Mouse (Mus musculus): ENCODE data around the gene Sh3bp5l. TPM values are rescaled to one million over a fixed set of nuclear protein-coding genes. Genes with fewer than 3 reads are reported as not detected.
"Not testable (repeated sequence)": the region's sequence is repeated elsewhere in the genome, so short reads cannot be mapped to it uniquely, and the experiment has no call there.

Gene Sh3bp5l
- 41.7 and 64.5 TPM in 2 replicates for total RNA-seq (2021)
- long read RNA-seq, transcript Sh3bp5l-201 (7 exons, 2,977 nt) = major isoform, 87 of 145 reads
- long read RNA-seq, transcript Sh3bp5l-202 (7 exons, 3,016 nt) = minor isoform, 19 of 145 reads
- long read RNA-seq, partial matches to known transcripts = 17 of 145 reads
- long read RNA-seq, other reads (novel, unspliced or antisense) = 22 of 145 reads

GRCm38 (mm10) chr11:58330276-58331148 is at the start of gene Sh3bp5l, which contains the start of gene Zfp672:
TSS of gene Sh3bp5l (plus strand) at chr11:58330724.
TSS of gene Zfp672 (minus strand) at chr11:58330339.
- DNase-seq = peak; percentile 86

- DNase-seq = no peak
Measured at GRCm38 (mm10) chr11:58281970-58282496, 48.5 kb upstream of the Sh3bp5l start.

- DNase-seq = no peak
Measured at GRCm38 (mm10) chr11:58282518-58282917, 48.0 kb upstream of the Sh3bp5l start.

GRCm38 (mm10) chr11:58289992-58290682 is 40.4 kb upstream of the Sh3bp5l start:
- DNase-seq = no peak

GRCm38 (mm10) chr11:58290812-58291211 is 39.7 kb upstream of the Sh3bp5l start:
- DNase-seq = no peak

DNA sequence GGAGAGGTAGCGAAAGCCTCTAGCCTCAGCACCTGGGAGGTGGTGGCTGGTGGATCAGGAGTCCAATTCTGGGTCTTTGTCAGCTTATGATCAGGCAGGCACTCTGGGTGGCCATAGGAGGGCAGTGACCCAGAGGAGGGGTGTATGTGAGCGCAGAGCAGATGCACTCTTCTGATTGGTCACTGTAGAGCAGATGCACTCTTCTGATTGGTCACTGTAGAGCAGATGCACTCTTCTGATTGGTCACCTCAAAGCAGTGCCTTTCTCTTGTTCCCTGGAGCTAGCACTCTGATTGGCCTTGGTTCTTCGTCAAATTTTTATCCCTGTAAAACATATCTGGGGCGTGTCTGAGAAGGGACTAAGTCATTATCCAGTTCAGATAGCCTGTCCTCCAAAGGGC is 37.7 kb upstream of the Sh3bp5l start:
- no peak for DNase-seq

DNA sequence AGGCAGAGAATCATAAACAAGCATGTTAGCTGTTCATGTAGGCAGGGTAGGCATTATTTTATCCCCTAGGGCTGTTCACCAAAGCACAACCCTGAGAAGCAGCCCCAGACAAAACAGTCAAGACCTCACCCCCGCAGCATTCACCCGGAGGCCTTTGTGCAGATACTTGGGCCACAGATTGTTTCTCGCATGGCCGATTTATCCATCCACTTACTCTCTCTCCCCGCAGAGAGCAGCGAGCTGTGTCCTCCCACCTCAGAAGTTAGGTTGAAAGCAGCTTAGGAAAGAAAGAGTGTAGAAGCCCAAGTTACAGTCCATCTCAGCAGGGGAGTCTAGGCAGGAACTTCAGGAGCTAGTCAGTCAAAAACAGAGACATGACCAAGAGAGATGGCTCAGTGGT is 33.1 kb upstream of the Sh3bp5l start:
- no peak for DNase-seq

GRCm38 (mm10) chr11:58301057-58301456 is 29.5 kb upstream of the Sh3bp5l start:
- peak; percentile 74 for DNase-seq

DNA sequence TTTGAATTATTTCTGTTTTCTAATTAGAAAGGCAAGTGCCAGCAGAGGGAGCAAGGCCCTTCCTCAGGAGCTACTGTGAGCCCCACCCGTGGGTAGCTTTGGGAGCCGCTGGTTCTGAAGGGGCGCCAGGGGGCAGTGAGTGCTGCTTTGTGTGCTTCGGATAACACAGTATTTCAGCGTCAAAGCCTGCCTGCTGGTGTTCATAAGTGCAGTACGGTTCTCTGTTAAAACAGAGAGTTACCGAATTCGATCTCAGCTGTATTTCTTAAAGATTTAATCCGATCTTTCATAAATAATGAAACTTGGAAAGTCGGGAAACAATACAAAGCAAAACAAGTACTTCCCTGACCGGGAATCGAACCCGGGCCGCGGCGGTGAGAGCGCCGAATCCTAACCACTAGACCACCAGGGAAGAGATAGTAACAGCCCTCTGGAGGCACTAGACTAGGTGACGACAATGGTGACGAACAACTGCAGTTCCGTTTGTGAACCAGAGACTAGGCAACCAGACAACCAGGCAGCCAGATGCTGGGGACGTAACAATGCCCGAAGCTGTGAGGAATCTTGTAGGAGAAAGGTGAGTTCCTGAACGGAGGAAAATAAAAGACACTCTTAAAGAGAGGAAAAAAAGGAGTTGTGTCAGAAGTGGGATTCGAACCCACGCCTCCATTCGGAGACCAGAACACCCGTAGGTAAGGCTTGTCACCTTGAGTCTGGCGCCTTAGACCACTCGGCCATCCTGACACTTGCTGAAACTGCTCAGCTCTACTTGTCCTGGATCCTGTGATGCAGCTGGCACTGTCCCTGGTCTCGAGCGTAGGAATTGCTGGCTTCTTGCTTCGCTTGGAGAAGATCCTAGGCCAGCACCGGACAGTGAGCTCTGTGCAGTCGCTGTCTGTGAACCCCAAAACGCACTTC is 28.4 kb upstream of the Sh3bp5l start:
- peak; percentile 93 for DNase-seq

GRCm38 (mm10) chr11:58302774-58303445 is 27.6 kb upstream of the Sh3bp5l start:
- no peak for DNase-seq

DNA sequence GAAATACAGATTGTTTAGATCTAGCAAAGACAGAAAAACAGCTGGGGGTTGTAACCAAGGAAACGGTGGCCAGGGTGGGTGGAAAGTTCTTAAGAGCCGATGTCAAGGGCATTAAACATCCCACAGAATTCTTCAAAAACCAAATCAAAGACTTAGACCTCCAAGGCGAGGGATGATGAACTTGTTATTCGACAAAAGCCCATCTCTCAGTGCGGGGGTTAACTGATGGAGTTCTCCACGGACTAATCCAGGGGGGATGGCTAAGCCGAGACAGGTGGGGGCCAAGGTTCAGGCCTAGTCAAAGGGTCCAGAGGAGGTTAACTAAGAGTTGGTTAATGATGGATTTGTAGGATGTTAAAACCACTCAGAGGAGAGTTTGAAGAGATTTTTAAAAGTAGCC is 26.9 kb upstream of the Sh3bp5l start:
- DNase-seq = no peak

- not testable (repeated sequence) for DNase-seq
Measured at GRCm38 (mm10) chr11:58305299-58305698, 25.2 kb upstream of the Sh3bp5l start.

DNA sequence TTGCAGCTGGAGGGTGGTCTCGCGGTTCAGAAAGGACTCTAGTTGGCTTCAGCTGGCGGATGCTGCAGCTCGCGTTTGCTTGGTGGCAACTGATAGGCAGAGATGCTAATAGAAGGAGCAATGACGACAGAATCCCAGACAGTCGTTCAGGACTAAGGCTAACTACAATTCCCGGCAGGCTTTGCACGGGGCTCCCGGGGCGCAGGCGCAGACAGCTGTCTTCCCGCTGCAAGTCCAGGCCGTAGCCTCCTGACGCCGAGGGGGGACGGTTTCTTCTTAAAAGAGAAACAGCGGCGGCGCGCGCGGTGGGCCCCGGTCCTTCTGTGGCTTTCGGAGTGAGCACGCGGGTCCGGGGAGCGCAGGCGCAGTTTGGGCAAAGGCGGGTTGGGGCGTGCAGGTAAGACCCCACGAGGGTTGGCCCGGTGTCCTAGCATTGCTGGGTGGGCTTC is 23.6 kb upstream of the Sh3bp5l start, which contains the start of gene Zfp692:
Gene Zfp692, plus strand, starts transcription at position 210 of the 449 bp plus-strand sequence.
- DNase-seq = peak; percentile 95

- DNase-seq = peak; percentile 59
Measured at GRCm38 (mm10) chr11:58307411-58308080, 23.0 kb upstream of the Sh3bp5l start.

GRCm38 (mm10) chr11:58308661-58309060 is 21.9 kb upstream of the Sh3bp5l start:
- DNase-seq = no peak

DNA sequence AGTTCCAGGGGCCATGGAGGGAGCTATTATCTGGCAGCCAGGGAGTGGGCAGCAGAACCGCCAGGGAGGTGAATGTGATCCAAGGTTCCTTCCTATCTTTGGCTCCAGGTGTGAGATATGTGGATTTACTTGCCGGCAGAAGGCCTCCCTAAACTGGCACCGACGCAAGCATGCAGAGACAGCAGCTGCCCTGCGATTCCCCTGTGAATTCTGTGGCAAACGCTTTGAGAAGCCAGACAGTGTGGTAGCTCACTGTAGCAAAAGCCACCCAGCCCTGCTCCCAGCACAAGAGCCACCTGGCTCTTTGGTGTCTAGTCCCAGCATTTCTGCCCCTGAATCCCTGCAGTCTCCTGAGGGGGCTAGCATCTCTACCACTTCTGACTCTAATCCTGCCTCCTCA is 16.5 kb upstream of the Sh3bp5l start:
- DNase-seq = no peak

GRCm38 (mm10) chr11:58315536-58316168 is 14.9 kb upstream of the Sh3bp5l start:
- DNase-seq = no peak

DNA sequence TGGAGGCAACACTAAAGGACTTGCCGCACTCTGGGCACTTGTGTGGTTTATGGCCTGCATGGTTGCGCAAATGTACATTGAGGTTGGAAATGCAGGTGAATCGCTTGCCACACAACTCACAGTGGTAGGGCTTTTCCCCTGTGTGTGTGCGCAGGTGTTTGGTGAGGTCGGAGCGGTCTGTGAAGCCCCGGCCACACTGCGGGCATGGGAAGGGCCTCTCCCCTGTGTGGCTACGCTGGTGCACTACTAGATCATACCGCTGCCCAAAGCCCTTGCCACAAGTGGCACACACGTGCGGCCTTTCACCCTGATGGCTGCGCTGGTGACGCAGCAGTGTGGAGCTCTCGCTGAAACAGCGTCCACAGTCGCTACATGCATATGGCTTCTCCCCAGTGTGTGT is 14.2 kb upstream of the Sh3bp5l start:
- DNase-seq = no peak

DNA sequence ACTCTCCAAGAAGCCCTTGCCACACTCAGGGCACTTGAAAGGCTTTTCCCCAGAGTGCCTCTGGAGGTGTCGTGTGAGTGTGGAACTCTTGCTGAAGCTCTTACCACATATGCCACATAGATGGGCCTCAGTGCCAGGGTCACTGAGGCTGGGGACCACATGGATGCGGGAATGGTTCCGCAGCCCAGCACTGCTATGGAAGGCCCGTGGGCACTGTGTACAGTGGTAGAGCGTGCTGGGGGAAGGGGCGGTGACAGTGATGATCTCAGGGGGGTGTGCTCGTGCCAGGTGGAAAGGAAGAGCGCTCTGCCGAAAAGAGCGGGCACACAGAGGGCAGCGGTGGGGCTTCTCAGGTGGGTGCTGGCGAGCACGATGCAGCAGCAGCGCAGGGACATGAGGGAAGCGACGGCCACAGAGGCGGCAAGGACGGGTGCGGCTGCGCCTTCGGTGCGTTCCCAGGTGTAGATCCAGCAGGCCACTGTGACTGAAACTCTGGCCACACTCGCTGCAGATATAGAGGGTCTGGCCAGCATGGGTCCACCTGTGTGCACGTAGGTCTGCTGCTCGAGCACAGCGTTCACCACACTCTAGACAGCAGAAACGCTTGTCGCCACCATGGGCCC is 13.6 kb upstream of the Sh3bp5l start:
- DNase-seq = no peak

All from adrenal gland, postnatal 25 days (tissue).